Mouse (Mus musculus) embryonic facial prominence, embryonic 15.5 days (tissue): ENCODE measurements around the gene Olfr1450. TPM values are rescaled to one million over a fixed set of nuclear protein-coding genes. Genes with fewer than 3 reads are reported as not detected.
"Not testable (repeated sequence)": the region's sequence is repeated elsewhere in the genome, so short reads cannot be mapped to it uniquely, and the experiment has no call there.

Experiments
- ATAC-seq: fragments of 200-750 bp; cut with Nextera tagmentation; 2 replicates; pipeline ENCODE4 v1.8.0; 2017; ENCODE audit warnings: low read depth, moderate TSS enrichment; ENCODE audit not compliant: insufficient number of reproducible peaks, low FRiP score, low TSS enrichment
- H3K27ac ChIP-seq: fragments of 300-500 bp; sonication (generic); replicated peaks from 2 replicates; pipeline ENCODE4 v1.5.1; 2015; ENCODE audit warnings: mild to moderate bottlenecking, inconsistent platforms
- H3K27me3 ChIP-seq: fragments of 300-500 bp; sonication (generic); 2 replicates; pipeline ENCODE4 v1.6.1; 2015; ENCODE audit warnings: inconsistent platforms
- H3K36me3 ChIP-seq: fragments of 300-500 bp; sonication (generic); 2 replicates; pipeline ENCODE4 v1.6.1; 2015; ENCODE audit warnings: mild to moderate bottlenecking, inconsistent platforms
- H3K4me1 ChIP-seq: fragments of 300-500 bp; sonication (generic); 2 replicates; pipeline ENCODE4 v1.6.1; 2015; ENCODE audit warnings: inconsistent platforms
- H3K4me2 ChIP-seq: fragments of 300-500 bp; sonication (generic); replicated peaks from 2 replicates; pipeline ENCODE4 v1.6.1; 2015; ENCODE audit warnings: mild to moderate bottlenecking, inconsistent platforms
- H3K4me3 ChIP-seq: fragments of 300-500 bp; sonication (generic); replicated peaks from 2 replicates; pipeline ENCODE4 v1.5.1; 2015; ENCODE audit warnings: mild to moderate bottlenecking, inconsistent platforms
- H3K9ac ChIP-seq: fragments of 300-500 bp; sonication (generic); 2 replicates; pipeline ENCODE4 v1.6.1; 2015; ENCODE audit warnings: inconsistent platforms
- H3K9me3 ChIP-seq: fragments of 300-500 bp; sonication (generic); replicated peaks from 2 replicates; pipeline ENCODE4 v1.6.1; 2016; ENCODE audit warnings: inconsistent platforms
- WGBS: fragments of 180-500 bp; shearing (Covaris S2); methylation state at CpG from one replicate; pipeline ENCODE4 v1.1.7; 2015; 5-methylcytosine and 5-hydroxymethylcytosine counted together
- polyA plus RNA-seq: library from polyadenylated mRNA; unstranded; fragments of >200 nt; fragmentation: Nextera tagmentation; extraction: Ambion mirVana; gene quantifications from 2 replicates; pipeline ENCODE4 v1.2.1, GENCODE M21; 2015

Olfr1450 gene
- polyA plus RNA-seq = not detected in 2 replicates

- Histone ChIP-seq H3K9ac (no peak within 1 kb of the TSS), H3K36me3 (no peaks in the 10 kb centered on the region), H3K27ac (no peak within 1 kb of the TSS), H3K4me3 (no peak within 1 kb of the TSS), H3K9me3 (no peaks in the 10 kb centered on the region), H3K27me3 (no peaks in the 10 kb centered on the region), H3K4me1 (no peaks in the 10 kb centered on the region), H3K4me2 (no peak within 1 kb of the TSS)
- ATAC-seq = no peak
- 89% methylated on average over 1 of the region's 1 CpGs for WGBS
These were observed at the start of gene Olfr1450 for GRCm38 (mm10) chr19:12949958-12950357. Olfr1450 (plus strand) TSS chr19:12950258.

- Histone ChIP-seq H3K27me3 (no peaks in the 10 kb centered on the region), H3K9ac (no peak within 1 kb of the TSS), H3K4me3 (no peak within 1 kb of the TSS), H3K27ac (no peak within 1 kb of the TSS), H3K4me2 (no peak within 1 kb of the TSS), H3K4me1 (no peaks in the 10 kb centered on the region), H3K9me3 (0 out of 2 replicates have a peak, but pooled peaks cover under 1% of the 10 kb centered on the region), H3K36me3 (no peaks in the 10 kb centered on the region)
- no peak for ATAC-seq
- WGBS = 90% methylated on average over 1 of the region's 1 CpGs
These were observed 46.4 kb upstream of the Olfr1450 start, which contains the start of gene Olfr1447 for GRCm38 (mm10) chr19:12903643-12904042. Olfr1447 (minus strand) TSS chr19:12903743.

GRCm38 (mm10) chr19:12924319-12924718 lies 25.7 kb upstream of the Olfr1450 start, which contains the start of gene Olfr1448:
Olfr1448 (minus strand) TSS chr19:12924419.
- H3K27me3 ChIP-seq = no peaks in the 10 kb centered on the region
- H3K9me3 ChIP-seq = no peaks in the 10 kb centered on the region
- no peak within 1 kb of the TSS for H3K27ac ChIP-seq
- no peak within 1 kb of the TSS for H3K9ac ChIP-seq
- no peak within 1 kb of the TSS for H3K4me2 ChIP-seq
- no peak for ATAC-seq
- 72% methylated on average over 1 of the region's 1 CpGs for WGBS
- no peaks in the 10 kb centered on the region for H3K4me1 ChIP-seq
- H3K36me3 ChIP-seq = no peaks in the 10 kb centered on the region
- no peak within 1 kb of the TSS for H3K4me3 ChIP-seq

- Histone ChIP-seq H3K4me2 (no peak within 1 kb of the TSS), H3K27ac (no peak within 1 kb of the TSS), H3K27me3 (no peaks in the 10 kb centered on the region), H3K9ac (no peak within 1 kb of the TSS), H3K9me3 (no peaks in the 10 kb centered on the region; the same call in 1 of the 2 replicates), H3K36me3 (no peaks in the 10 kb centered on the region), H3K4me3 (no peak within 1 kb of the TSS), H3K4me1 (no peaks in the 10 kb centered on the region)
- ATAC-seq = no peak
These were observed 19.5 kb upstream of the Olfr1450 start, which contains the start of gene Olfr1449 for GRCm38 (mm10) chr19:12930540-12930939. Olfr1449 (plus strand) TSS chr19:12930840.

GRCm38 (mm10) chr19:12970082-12970481 lies 20.0 kb downstream of the Olfr1450 start:
- not testable (repeated sequence) for H3K4me3 ChIP-seq, H3K9me3 ChIP-seq, H3K36me3 ChIP-seq, H3K9ac ChIP-seq, H3K27ac ChIP-seq, ATAC-seq, H3K4me1 ChIP-seq, H3K27me3 ChIP-seq, H3K4me2 ChIP-seq
- WGBS = 79% methylated on average over 5 of the region's 5 CpGs

GRCm38 (mm10) chr19:12992316-12992715 lies 42.3 kb downstream of the Olfr1450 start:
- H3K9ac ChIP-seq, H3K36me3 ChIP-seq, H3K4me3 ChIP-seq, H3K4me1 ChIP-seq, H3K4me2 ChIP-seq, ATAC-seq, H3K9me3 ChIP-seq, H3K27me3 ChIP-seq, H3K27ac ChIP-seq: not testable (repeated sequence)
- 90% methylated on average over 4 of the region's 4 CpGs for WGBS

- H3K4me2 ChIP-seq = no peak within 1 kb of the TSS
- no peak within 1 kb of the TSS for H3K4me3 ChIP-seq
- no peaks in the 10 kb centered on the region for H3K4me1 ChIP-seq
- H3K36me3 ChIP-seq = no peaks in the 10 kb centered on the region
- WGBS = 68% methylated on average over 2 of the region's 2 CpGs
- no peak within 1 kb of the TSS for H3K27ac ChIP-seq
- H3K9me3 ChIP-seq = no peaks in the 10 kb centered on the region
- no peaks in the 10 kb centered on the region for H3K27me3 ChIP-seq
- H3K9ac ChIP-seq = no peak within 1 kb of the TSS
- no peak for ATAC-seq
These were observed 44.7 kb downstream of the Olfr1450 start, which contains the start of gene Olfr1451 for GRCm38 (mm10) chr19:12994714-12995113. Olfr1451 (plus strand) TSS chr19:12995014.

Other genes starting within 250 kb of the Olfr1450 start
- gene Cntf, start 184.6 kb upstream of the Olfr1450 start, polyA plus RNA-seq = 1.3 and 1.4 TPM in 2 replicates
- 14.3 and 15.0 TPM in 2 replicates for gene Zfp91, start 154.1 kb upstream of the Olfr1450 start, polyA plus RNA-seq
- 5.2 and 5.3 TPM in 2 replicates for gene Lpxn, start 154.1 kb upstream of the Olfr1450 start, polyA plus RNA-seq
- not detected in 2 replicates for gene Gm5244, start 103.6 kb upstream of the Olfr1450 start, polyA plus RNA-seq
- gene Olfr1444, start 93.0 kb upstream of the Olfr1450 start, polyA plus RNA-seq = not detected in 2 replicates
- gene Olfr1445, start 66.4 kb upstream of the Olfr1450 start, polyA plus RNA-seq = not detected in 2 replicates
- gene Olfr1446, start 56.7 kb upstream of the Olfr1450 start, polyA plus RNA-seq = 0.11 and 0.23 TPM in 2 replicates
- gene Olfr1447, start 46.5 kb upstream of the Olfr1450 start, polyA plus RNA-seq = 0.07 TPM in 1 of 2 replicates, not detected in the other
- 0.09 TPM in 1 of 2 replicates, not detected in the other for gene Olfr1448, start 25.8 kb upstream of the Olfr1450 start, polyA plus RNA-seq
- not detected in 2 replicates for gene Olfr1449, start 19.4 kb upstream of the Olfr1450 start, polyA plus RNA-seq
- gene Olfr1451, start 44.8 kb downstream of the Olfr1450 start, polyA plus RNA-seq = not detected in 2 replicates
- gene Olfr1453, start 78.1 kb downstream of the Olfr1450 start, polyA plus RNA-seq = not detected in 2 replicates
- gene Olfr1454, start 110.4 kb downstream of the Olfr1450 start, polyA plus RNA-seq = not detected in 2 replicates
- gene Olfr1457, start 147.6 kb downstream of the Olfr1450 start, polyA plus RNA-seq = not detected in 2 replicates
- gene Olfr1458, start 156.5 kb downstream of the Olfr1450 start, polyA plus RNA-seq = not detected in 2 replicates
- not detected in 2 replicates for gene Olfr1459, start 199.3 kb downstream of the Olfr1450 start, polyA plus RNA-seq
- not detected in 2 replicates for gene Olfr1461, start 212.7 kb downstream of the Olfr1450 start, polyA plus RNA-seq
- not detected in 2 replicates for gene Olfr1462, start 235.5 kb downstream of the Olfr1450 start, polyA plus RNA-seq